Mouse (Mus musculus) large intestine, adult 2 months (tissue): ENCODE measurements at regions not wholly inside any gene's neighbourhood (a gene's known extent, or its start where the extent isn't known, plus 50 kb on each side); places are given as distances from the start of the nearest gene placed in this dataset.

Experiments
- DNase-seq: peaks from one replicate; pipeline ENCODE4 v3.0.0-alpha.2; 2012; ENCODE audit warnings: low read depth, low spot score
- whole genome bisulfite sequencing: fragments of 180-500 bp; shearing (Covaris S2); methylation state at CpG from one replicate; pipeline ENCODE4 v1.1.7; 2018; 5-methylcytosine and 5-hydroxymethylcytosine counted together

DNA sequence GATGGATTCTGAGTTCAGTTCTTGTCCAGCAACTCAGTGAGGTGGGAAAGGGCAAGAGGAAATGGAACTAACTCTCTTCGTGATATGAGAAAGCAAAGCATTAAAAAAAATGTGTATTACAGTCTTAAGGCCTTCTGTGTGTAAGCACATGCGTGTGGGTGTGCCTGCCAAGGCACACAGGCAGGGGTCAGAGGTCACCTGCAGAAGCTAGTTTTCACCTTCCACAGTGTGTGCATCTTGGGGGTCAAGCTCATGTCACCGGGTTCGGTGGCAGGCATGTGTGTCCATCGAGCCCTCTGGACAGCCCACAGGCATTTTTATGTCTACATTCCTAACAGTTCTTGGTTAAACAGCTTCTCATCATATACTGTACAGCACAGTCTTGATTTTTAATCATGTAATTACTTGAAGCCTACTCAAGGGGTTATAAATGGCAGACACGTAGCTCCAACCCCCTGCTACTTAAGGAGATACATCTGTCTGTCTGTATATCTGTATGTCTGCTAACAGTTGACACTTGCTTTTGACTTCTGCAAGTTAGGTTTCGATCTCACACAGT is 98.7 kb upstream of the Arntl start:
- DNase-seq: no peak
- 63% methylated on average over 7 of the region's 7 CpGs for WGBS

DNA sequence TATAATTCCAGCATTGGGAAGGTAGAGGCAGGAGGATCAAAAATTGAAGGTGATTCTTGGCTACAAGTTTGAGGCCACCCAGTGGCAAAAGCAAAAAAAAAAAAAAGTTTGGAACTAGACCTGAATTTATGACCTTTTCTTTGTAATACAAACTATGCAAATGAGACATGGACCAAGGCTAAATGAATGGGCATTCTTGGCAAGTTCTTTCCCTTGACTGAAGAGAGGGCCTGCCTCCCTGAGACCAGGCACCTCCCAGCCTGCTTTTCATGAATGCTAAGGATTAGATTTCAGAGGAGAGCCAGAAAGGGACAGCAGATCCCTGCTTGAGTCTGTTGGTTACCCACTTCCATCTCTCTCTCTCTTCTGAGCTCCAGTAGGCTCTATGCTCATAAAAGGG is 97.8 kb upstream of the Arntl start:
- no peak for DNase-seq

GRCm38 (mm10) chr7:113110867-113111508 is 96.3 kb upstream of the Arntl start:
- DNase-seq: no peak
- WGBS: 60% methylated on average over 7 of the region's 7 CpGs

GRCm38 (mm10) chr7:113113266-113113893 is 93.9 kb upstream of the Arntl start:
- WGBS: 65% methylated on average over 10 of the region's 10 CpGs
- no peak for DNase-seq

DNA sequence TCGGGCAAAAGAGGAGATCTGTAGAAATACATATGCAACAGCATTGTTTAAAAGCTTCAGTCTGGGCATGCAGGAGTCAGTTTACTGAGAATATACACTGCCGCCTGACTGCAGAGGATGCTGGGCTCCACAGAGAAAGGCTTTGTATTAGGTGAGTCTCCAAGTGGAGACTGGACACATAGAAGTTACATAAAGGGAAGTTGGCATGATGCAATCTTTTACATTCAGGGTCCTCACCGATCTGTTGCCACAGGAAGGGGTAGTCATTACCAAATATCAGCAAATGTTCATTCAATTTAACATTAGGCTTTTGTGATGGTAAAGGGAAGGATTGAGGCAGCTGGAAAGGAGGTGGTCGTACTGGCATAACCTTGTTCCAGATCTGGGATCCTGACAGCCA is 89.7 kb upstream of the Arntl start:
- 88% methylated on average over 4 of the region's 4 CpGs for WGBS
- DNase-seq: no peak

DNA sequence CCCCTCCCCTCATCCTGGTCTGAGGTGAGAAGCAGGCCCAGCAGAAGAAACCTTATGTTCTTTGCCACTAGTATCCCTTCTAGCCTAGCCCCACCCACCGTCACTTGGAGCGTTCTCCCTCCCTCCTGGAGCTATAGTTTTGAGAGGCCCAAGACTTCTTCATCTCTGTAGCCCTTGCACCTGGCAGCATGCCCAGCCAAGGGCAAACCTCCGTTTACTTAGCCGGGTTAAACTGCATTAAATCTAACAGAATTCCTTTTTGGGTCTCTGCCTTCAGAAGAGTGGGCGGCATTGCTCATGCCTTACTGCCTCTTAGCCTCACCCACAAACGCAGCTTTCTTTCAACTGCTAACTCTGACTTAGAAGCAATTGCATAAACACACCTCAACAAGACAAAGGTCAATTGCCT is 85.3 kb upstream of the Arntl start:
- 16% methylated on average over 6 of the region's 6 CpGs for WGBS
- DNase-seq: peak; percentile 58

DNA sequence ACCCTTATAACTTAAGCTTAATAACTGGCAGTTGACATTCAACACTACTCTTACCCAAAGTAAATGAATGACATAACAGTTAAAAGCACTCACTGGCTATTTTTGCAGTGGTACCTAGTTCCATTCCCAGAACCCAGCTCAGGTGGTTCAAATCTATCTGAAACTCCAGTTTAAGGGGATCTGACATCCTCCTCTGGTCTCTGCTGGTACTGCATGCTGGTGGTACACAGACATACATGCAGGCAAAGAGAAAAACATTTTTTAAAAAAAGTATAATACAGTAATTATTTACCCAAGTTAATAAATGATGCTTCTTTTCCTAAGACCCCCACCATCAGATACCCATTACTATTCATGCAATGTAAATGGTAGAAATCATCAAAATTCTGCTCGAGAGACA is 81.3 kb upstream of the Arntl start:
- WGBS: 86% methylated on average over 1 of the region's 1 CpGs
- DNase-seq: no peak

GRCm38 (mm10) chr7:113130552-113130951 is 76.7 kb upstream of the Arntl start:
- no peak for DNase-seq
- WGBS: 89% methylated on average over 6 of the region's 6 CpGs

GRCm38 (mm10) chr7:113131945-113132538 is 75.2 kb upstream of the Arntl start:
- 1% methylated on average over 6 of the region's 6 CpGs for WGBS
- peak; percentile 38 for DNase-seq

GRCm38 (mm10) chr7:113133891-113134290 is 73.4 kb upstream of the Arntl start:
- WGBS: 50% methylated on average over 5 of the region's 5 CpGs
- DNase-seq: no peak

- 72% methylated on average over 10 of the region's 10 CpGs for WGBS
These were observed 67.2 kb upstream of the Arntl start for GRCm38 (mm10) chr7:113140011-113140438.

GRCm38 (mm10) chr7:113141846-113142683 is 65.2 kb upstream of the Arntl start:
- 56% methylated on average over 10 of the region's 10 CpGs for WGBS
- DNase-seq: no peak

More at GRCm38 (mm10) chr7:113140011-113140438, 67.2 kb upstream of the Arntl start:
- no peak for DNase-seq

- WGBS: 3% methylated on average over 7 of the region's 7 CpGs
These were observed 63.7 kb upstream of the Arntl start for GRCm38 (mm10) chr7:113143552-113143951.

GRCm38 (mm10) chr7:113145046-113145445 is 62.2 kb upstream of the Arntl start:
- DNase-seq: no peak
- 89% methylated on average over 8 of the region's 8 CpGs for WGBS

More at GRCm38 (mm10) chr7:113143552-113143951, 63.7 kb upstream of the Arntl start:
- DNase-seq: peak; percentile 75

GRCm38 (mm10) chr7:113146108-113146507 is 61.2 kb upstream of the Arntl start:
- 89% methylated on average over 2 of the region's 2 CpGs for WGBS

DNA sequence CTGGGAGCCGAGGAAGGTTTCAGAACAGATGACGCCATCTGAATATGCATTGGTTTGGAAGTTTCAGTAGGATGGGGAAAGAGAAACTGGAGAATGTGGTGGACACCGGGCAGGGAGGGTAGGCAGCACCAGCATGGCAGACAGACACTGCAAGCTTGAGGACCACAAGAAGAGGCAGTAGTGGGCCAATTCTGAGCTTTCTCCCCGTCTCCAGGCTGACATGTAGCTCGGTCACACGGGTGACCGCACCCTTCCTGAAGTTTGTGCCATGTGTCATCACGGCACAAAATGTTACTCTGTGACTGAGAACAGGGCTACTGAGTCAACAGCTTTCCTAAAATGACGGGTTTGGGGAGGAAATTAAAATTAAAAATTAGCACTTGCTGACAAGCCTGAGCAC is 60.7 kb upstream of the Arntl start:
- 73% methylated on average over 9 of the region's 9 CpGs for whole genome bisulfite sequencing
- DNase-seq: no peak

More at GRCm38 (mm10) chr7:113146108-113146507, 61.2 kb upstream of the Arntl start:
- DNase-seq: no peak

DNA sequence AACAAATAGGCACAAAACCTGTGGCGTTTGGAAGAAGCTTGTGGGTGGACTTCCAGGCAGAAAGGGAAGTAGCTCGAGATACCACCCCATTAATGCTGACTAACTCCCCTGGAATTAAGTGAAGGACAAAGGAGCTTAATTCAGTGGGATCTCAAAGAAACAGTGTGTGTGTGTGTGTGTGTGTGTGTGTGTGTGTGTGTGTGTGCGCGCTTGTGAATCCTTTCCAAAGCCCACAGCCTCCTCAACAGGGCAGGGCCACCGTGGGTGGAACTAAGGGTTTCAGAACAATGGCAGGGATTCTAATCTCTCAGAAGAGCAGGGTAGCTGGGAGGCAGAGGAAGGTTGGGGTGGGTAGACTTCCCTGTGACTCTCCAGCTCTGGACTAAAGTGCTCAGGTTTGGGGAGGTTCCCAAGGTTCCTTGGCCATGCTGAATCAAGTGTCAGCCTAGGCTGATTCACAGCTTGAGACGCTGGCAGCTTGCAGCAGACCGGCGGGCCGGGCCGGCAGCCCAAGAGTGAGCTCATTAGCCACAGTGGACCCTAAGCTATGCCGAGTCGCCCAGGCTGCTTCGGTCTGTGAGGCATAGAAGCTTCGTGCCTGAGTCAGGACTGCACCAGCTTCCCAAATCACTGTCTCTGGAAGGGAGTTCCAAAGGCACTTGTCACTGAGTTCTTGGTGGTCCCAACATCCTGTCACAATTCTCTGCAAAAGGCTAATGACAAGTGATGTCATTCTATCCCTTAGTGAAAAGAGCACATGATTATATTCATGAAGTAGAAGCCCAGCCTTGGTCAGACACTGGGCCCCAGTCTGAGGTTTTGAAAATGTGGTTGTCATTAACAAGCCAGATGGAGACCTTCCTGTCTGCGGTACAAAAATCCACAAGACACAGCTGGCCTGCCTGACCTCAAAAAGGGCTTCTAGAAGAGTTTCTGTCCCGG is 59.6 kb upstream of the Arntl start:
- 61% methylated on average over 16 of the region's 16 CpGs for WGBS
- DNase-seq: no peak

- no peak for DNase-seq
- WGBS: 87% methylated on average over 6 of the region's 6 CpGs
These were observed 58.6 kb upstream of the Arntl start for GRCm38 (mm10) chr7:113148700-113149099.

DNA sequence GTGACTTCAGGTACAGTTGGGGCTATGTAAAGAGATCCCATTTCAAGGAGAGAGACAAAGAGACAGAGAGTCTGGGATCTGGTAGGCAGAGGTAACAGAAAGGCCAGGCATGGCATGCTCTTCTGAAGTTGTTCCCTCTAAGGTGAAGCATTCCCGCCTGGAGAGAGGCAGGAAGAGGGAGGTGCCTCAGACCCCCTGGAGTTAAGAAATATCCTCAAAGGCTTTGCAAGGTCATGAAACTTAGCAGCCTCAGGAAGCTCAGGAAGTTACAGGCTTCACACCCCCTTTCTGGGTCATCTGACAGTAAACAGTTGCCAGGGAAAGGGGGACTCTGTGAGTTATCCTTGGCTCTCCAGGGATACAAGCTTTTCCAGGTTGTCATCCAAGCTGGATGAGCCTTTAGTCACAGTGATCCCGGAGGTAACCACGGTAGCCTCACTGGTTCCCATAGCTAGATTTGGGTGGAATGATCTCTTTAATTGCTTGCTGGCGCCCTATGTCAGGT is 57.2 kb upstream of the Arntl start:
- WGBS: 67% methylated on average over 4 of the region's 4 CpGs
- no peak for DNase-seq
